Mouse (Mus musculus) lung, embryonic 14.5 days (tissue): ENCODE measurements around the gene Capzb. TPM values are rescaled to one million over a fixed set of nuclear protein-coding genes. Genes with fewer than 3 reads are reported as not detected.

Source experiments
- ATAC-seq: fragments of 200-750 bp; cut with Nextera tagmentation; 2 replicates; pipeline ENCODE4 v1.8.0; 2017; ENCODE audit warnings: mild to moderate bottlenecking, moderate TSS enrichment, moderate library complexity; ENCODE audit not compliant: insufficient read depth
- DNase-seq: peaks from one replicate; pipeline ENCODE4 v3.0.0-alpha.2; 2015
- H3K27ac ChIP-seq: fragments of 300-500 bp; sonication (generic); 2 replicates; pipeline ENCODE4 v1.5.1; 2014; ENCODE audit warnings: low read depth, mild to moderate bottlenecking, moderate library complexity
- H3K27me3 ChIP-seq: fragments of 300-500 bp; sonication (generic); 2 replicates; pipeline ENCODE4 v1.6.1; 2014; ENCODE audit warnings: low read length, control low read depth; ENCODE audit not compliant: insufficient read depth
- H3K36me3 ChIP-seq: fragments of 300-500 bp; sonication (generic); 2 replicates; pipeline ENCODE4 v1.6.1; 2014; ENCODE audit warnings: control low read depth; ENCODE audit not compliant: insufficient read depth
- H3K4me1 ChIP-seq: fragments of 300-500 bp; sonication (generic); 2 replicates; pipeline ENCODE4 v1.6.1; 2014; ENCODE audit warnings: antibody characterized with exemption, control low read depth; ENCODE audit not compliant: insufficient read depth
- H3K4me2 ChIP-seq: fragments of 300-500 bp; sonication (generic); 2 replicates; pipeline ENCODE4 v1.6.1; 2014; ENCODE audit warnings: mild to moderate bottlenecking
- H3K4me3 ChIP-seq: fragments of 300-500 bp; sonication (generic); 2 replicates; pipeline ENCODE4 v1.5.1; 2014; ENCODE audit warnings: low read depth, low read length
- H3K9ac ChIP-seq: fragments of 300-500 bp; sonication (generic); 2 replicates; pipeline ENCODE4 v1.6.1; 2014
- H3K9me3 ChIP-seq: fragments of 300-500 bp; sonication (generic); 2 replicates; pipeline ENCODE4 v1.6.1; 2016; ENCODE audit warnings: low read depth, low read length, control low read depth
- CTCF ChIP-seq: IDR thresholded peaks from 2 replicates; pipeline ENCODE4 v1.5.1; 2016; ENCODE audit warnings: antibody characterized with exemption, low read depth
- WGBS: fragments of 180-500 bp; shearing (Covaris S2); extraction: QIAGEN DNeasy Blood & Tissue Kit; methylation state at CpG from one replicate; pipeline ENCODE4 v1.1.7; 2014; 5-methylcytosine and 5-hydroxymethylcytosine counted together
- polyA plus RNA-seq: library from polyadenylated mRNA; unstranded; fragments of >200 nt; fragmentation: Nextera tagmentation; extraction: Ambion mirVana; gene quantifications from 2 replicates; pipeline ENCODE4 v1.2.1, GENCODE M21; 2014

The Capzb gene
- polyA plus RNA-seq, 1 experiment from 2014 or later: 336 TPM

DNA sequence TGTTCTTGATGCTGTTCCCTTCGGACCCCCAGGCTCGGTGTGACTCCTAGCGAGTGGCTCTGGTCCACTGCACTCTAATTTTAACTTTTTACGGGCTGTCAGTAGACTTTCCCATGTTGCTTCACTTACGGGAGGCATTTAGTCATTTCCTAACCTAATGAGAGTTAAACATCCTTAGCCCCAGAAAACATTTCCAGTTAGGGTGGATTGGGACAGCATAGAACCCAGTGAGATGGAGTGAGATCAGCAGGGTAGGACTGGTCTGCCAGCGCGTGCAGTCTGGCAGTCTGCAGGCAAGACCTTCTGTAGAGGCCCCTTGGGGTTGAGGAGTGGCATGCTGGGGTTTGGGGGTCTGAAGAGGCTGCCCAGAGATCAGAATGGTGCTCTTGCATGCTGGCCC, 42.9 kb downstream of the Capzb start:
- ATAC-seq (no peak), DNase-seq (no peak)
- no peak overlapping the region for H3K4me3 ChIP-seq
- no peak overlapping the region for H3K4me2 ChIP-seq
- no peaks in the 10 kb centered on the region for H3K9me3 ChIP-seq
- peaks cover 24% of the 10 kb centered on the region for H3K36me3 ChIP-seq
- H3K27me3 ChIP-seq: no peaks in the 10 kb centered on the region
- H3K9ac ChIP-seq: no peak overlapping the region
- no peak overlapping the region for H3K27ac ChIP-seq
- H3K4me1 ChIP-seq: 0 out of 2 replicates have a peak, but pooled peaks cover 4% of the 10 kb centered on the region
- WGBS: 90% methylated on average over 7 of the region's 7 CpGs
- TF ChIP-seq CTCF: no peak

DNA sequence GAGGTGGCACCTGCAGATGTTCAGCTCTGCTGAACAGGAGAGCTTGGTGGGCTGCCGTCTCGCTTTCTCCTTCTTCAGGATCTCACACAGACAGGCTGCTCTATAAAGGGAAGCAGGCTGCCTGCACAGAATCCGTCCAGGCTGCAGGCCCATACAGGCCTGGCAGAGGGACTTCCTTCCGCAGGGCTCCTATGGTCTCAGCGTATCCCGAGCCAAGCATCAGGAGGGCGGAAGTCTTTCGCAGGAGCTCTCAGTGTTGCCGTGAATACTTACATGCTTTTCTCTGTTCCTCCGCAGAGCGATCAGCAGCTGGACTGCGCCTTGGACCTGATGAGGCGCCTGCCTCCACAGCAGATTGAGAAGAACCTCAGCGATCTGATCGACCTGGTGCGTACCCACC, 45.9 kb downstream of the Capzb start:
- ATAC-seq (no peak), DNase-seq (peak; percentile 37)
- no peaks in the 10 kb centered on the region for H3K9me3 ChIP-seq
- 82% methylated on average over 16 of the region's 16 CpGs for WGBS
- peaks cover 52% of the 10 kb centered on the region for H3K36me3 ChIP-seq
- no peak overlapping the region for H3K9ac ChIP-seq
- H3K27ac ChIP-seq: peak overlapping the region; percentile 42; the same call in 1 of the 2 replicates
- H3K4me2 ChIP-seq: no peak overlapping the region
- no peak for TF ChIP-seq CTCF
- no peaks in the 10 kb centered on the region for H3K4me1 ChIP-seq
- no peak overlapping the region for H3K4me3 ChIP-seq
- H3K27me3 ChIP-seq: no peaks in the 10 kb centered on the region

DNA sequence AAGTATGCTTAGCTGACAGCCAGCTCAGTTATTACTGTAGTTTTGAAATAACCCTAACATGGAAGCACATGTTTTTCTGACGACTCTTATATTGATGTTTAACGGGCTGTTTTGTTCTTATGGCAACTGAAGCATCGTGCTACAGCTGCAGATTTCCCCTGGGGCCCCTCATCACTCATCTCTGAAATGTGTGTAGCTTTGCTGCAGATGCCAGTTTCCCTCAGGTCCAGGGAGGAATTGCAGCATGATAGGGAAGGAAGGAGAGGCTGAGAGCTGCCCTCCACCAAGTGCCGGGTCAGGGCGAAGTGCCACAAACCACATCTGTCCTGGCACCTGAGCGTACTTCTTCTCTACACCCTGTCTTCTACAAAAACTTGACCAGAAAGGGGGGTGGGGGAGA, 47.6 kb downstream of the Capzb start:
- no peak overlapping the region for H3K4me2 ChIP-seq
- no peak for DNase-seq
- WGBS: 64% methylated on average over 6 of the region's 6 CpGs
- no peak overlapping the region for H3K9ac ChIP-seq
- no peak for ATAC-seq
- no peak for TF ChIP-seq CTCF
- H3K36me3 ChIP-seq: peaks cover 50% of the 10 kb centered on the region
- no peak overlapping the region for H3K4me3 ChIP-seq
- H3K27ac ChIP-seq: no peak overlapping the region
- H3K9me3 ChIP-seq: no peaks in the 10 kb centered on the region
- no peaks in the 10 kb centered on the region for H3K27me3 ChIP-seq
- no peaks in the 10 kb centered on the region for H3K4me1 ChIP-seq

DNA sequence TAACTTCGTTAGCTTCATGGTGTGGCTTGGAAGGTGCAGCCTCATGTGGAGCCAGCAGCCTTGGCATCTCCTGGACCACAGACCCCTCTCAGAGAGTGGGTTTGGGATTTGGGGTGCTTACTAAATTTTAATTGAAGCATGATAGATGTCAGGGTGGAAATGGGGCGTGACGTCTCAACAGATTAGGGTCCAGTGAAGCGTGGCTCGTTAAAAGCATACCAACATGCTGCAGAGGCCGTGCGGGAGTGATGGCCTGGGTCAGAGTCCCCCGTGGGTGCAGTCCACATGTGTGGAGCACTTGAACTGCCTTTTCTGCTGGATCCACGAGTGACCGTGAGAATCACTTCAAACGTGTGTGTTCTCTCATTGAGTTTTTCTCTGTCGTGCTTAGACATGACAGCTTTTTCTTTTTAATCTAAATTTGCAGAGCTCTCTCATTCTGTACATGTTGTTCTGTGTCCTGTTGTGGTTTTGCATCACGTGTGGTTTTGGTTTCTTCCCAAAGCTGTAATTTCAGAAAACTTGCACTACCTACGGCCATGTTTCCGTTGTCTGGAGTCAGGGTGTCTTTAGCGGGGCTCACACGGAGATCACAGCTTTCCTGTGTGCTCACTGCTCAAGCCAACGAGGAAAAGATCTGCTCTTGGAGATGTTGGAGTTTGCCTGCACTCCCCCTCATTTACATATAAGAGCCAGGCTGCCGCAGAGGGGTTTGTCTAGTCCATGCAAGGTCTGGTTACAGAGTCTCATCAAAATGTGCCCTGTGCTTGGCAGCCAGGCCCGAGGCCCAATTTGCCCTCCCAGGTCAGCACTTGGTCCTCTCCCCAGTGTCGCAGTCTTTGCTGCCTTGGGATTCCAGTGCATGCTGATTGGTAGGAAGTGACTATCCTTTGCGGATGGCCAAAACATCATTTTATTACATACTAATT, 49.2 kb downstream of the Capzb start:
- no peak for ATAC-seq
- no peak overlapping the region for H3K27ac ChIP-seq
- no peak for DNase-seq
- H3K9ac ChIP-seq: no peak overlapping the region
- no peaks in the 10 kb centered on the region for H3K27me3 ChIP-seq
- no peaks in the 10 kb centered on the region for H3K4me1 ChIP-seq
- H3K4me3 ChIP-seq: no peak overlapping the region
- no peaks in the 10 kb centered on the region for H3K9me3 ChIP-seq
- WGBS: 82% methylated on average over 22 of the region's 22 CpGs
- H3K36me3 ChIP-seq: peaks cover 50% of the 10 kb centered on the region
- TF ChIP-seq CTCF: no peak
- no peak overlapping the region for H3K4me2 ChIP-seq

DNA sequence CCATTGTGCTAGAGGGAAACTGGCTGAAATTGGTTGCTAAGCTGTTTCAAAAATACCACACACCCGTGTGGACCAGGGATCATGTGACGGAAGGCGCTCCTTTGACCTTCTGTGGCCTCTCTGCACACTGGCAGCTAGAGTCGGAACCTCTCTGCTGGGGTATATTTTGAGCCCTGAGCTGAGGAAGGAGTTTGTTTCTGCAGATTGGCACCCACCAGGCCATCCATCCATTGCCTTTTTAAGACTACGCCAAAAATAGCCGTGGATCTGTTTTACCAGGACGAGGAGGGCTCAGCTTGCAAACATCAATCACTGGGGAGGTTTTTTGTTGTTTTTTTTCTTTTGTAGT, 49.9 kb downstream of the Capzb start:
- DNase-seq (no peak), ATAC-seq (no peak)
- no peaks in the 10 kb centered on the region for H3K4me1 ChIP-seq
- H3K4me3 ChIP-seq: no peak overlapping the region
- 55% methylated on average over 7 of the region's 7 CpGs for WGBS
- TF ChIP-seq CTCF: no peak
- no peak overlapping the region for H3K9ac ChIP-seq
- H3K27ac ChIP-seq: no peak overlapping the region
- no peaks in the 10 kb centered on the region for H3K9me3 ChIP-seq
- H3K27me3 ChIP-seq: no peaks in the 10 kb centered on the region
- no peak overlapping the region for H3K4me2 ChIP-seq
- H3K36me3 ChIP-seq: peaks cover 50% of the 10 kb centered on the region

DNA sequence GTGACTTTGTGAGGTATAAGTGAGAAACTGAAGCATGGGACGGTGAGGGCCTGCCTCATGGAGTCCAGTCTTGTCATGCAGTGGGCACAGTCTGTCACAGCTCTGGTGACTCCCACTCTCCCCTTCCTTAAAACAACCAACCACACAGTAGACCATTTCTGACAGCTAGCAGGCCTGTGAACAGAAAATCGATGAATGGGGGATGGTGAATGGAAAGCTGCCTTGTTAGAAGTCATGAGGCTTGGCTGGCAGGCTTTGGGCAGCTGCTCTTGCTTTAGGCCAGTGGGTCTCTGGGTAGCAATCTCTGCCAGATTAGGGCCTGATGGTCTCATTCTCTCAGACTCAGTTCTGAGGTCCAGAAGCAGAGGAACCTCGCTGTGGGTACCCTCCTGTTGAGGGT, 51.5 kb downstream of the Capzb start:
- Histone ChIP-seq H3K4me1 (peaks cover 6% of the 10 kb centered on the region; the same call in 1 of the 2 replicates), H3K36me3 (peaks cover 47% of the 10 kb centered on the region), H3K9ac (no peak overlapping the region), H3K4me2 (no peak overlapping the region), H3K4me3 (no peak overlapping the region), H3K9me3 (no peaks in the 10 kb centered on the region), H3K27ac (no peak overlapping the region), H3K27me3 (no peaks in the 10 kb centered on the region)
- DNase-seq: no peak
- ATAC-seq: no peak
- WGBS: 90% methylated on average over 3 of the region's 3 CpGs
- no peak for TF ChIP-seq CTCF

DNA sequence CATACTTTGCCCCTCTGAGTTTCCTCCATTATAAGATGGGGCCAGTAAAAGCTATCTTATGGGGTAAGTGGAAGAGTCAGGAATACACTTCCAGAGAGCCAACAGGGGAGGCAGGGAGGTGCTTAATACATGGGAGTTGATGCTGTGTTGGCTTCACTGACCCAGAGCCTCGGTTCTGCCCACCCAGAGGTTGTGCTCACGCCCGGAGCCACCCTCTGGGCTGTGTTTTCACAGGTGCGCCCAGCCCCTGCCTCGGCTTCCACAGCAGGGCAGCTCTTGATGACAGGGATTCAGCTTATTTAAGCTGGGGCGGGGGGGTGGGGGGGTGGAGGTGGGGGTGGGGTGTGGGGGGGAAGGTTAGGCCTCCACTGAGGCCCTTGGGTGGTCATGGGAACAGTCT, 52.1 kb downstream of the Capzb start:
- DNase-seq (no peak), ATAC-seq (no peak)
- H3K4me3 ChIP-seq: no peak overlapping the region
- peaks cover 11% of the 10 kb centered on the region for H3K4me1 ChIP-seq
- no peak overlapping the region for H3K27ac ChIP-seq
- no peak overlapping the region for H3K4me2 ChIP-seq
- peaks cover 42% of the 10 kb centered on the region for H3K36me3 ChIP-seq
- no peaks in the 10 kb centered on the region for H3K27me3 ChIP-seq
- no peak for TF ChIP-seq CTCF
- H3K9ac ChIP-seq: no peak overlapping the region
- H3K9me3 ChIP-seq: no peaks in the 10 kb centered on the region
- 51% methylated on average over 6 of the region's 6 CpGs for WGBS
